Mouse (Mus musculus) liver, postnatal 0 days (tissue): ENCODE results near the gene Pcp4l1. TPM values are rescaled to one million over a fixed set of nuclear protein-coding genes. Genes with fewer than 3 reads are reported as not detected.

Source experiments
- ATAC-seq: fragments of 200-750 bp; cut with Nextera tagmentation; 2 replicates; pipeline ENCODE4 v1.8.0; 2017; ENCODE audit warnings: mild to moderate bottlenecking, moderate library complexity
- DNase-seq: peaks from one replicate; pipeline ENCODE4 v3.0.0-alpha.2; 2016
- H3K27ac ChIP-seq: fragments of 300-500 bp; sonication (generic); 2 replicates; pipeline ENCODE4 v1.5.1; 2014; ENCODE audit warnings: antibody characterized with exemption, moderate library complexity, mild to moderate bottlenecking, low read depth
- H3K27me3 ChIP-seq: fragments of 300-500 bp; sonication (generic); 2 replicates; pipeline ENCODE4 v1.6.1; 2014; ENCODE audit warnings: low read length, control low read depth, mixed read lengths; ENCODE audit not compliant: insufficient read depth
- H3K36me3 ChIP-seq: fragments of 300-500 bp; sonication (generic); replicated peaks from 2 replicates; pipeline ENCODE4 v1.6.1; 2014; ENCODE audit warnings: mild to moderate bottlenecking, control low read depth, low read length, moderate library complexity, mixed read lengths; ENCODE audit not compliant: insufficient read depth
- H3K4me1 ChIP-seq: fragments of 300-500 bp; sonication (generic); 2 replicates; pipeline ENCODE4 v1.6.1; 2014; ENCODE audit warnings: antibody characterized with exemption, mild to moderate bottlenecking, control low read depth; ENCODE audit not compliant: insufficient read depth
- H3K4me2 ChIP-seq: fragments of 300-500 bp; sonication (generic); 2 replicates; pipeline ENCODE4 v1.6.1; 2014; ENCODE audit warnings: low read depth, mild to moderate bottlenecking, low read length, moderate library complexity, mixed read lengths
- H3K4me3 ChIP-seq: fragments of 300-500 bp; sonication (generic); 2 replicates; pipeline ENCODE4 v1.5.1; 2014; ENCODE audit warnings: low read depth, low read length
- H3K9ac ChIP-seq: fragments of 300-500 bp; sonication (generic); replicated peaks from 2 replicates; pipeline ENCODE4 v1.6.1; 2014; ENCODE audit warnings: mild to moderate bottlenecking, moderate library complexity
- H3K9me3 ChIP-seq: fragments of 300-500 bp; sonication (generic); 2 replicates; pipeline ENCODE4 v1.6.1; 2016; ENCODE audit warnings: mild to moderate bottlenecking, control low read depth, low read length, mixed read lengths
- CTCF ChIP-seq: sonication (generic); IDR thresholded peaks from 2 replicates; pipeline ENCODE4 v1.5.1; 2016; ENCODE audit warnings: antibody characterized with exemption, low read depth
- EP300 ChIP-seq: IDR thresholded peaks from 2 replicates; pipeline ENCODE4 v1.6.1; 2016; ENCODE audit warnings: antibody characterized with exemption, low read depth, mild to moderate bottlenecking
- WGBS: fragments of 180-500 bp; shearing (Covaris S2); extraction: QIAGEN DNeasy Blood & Tissue Kit; methylation state at CpG from one replicate; pipeline ENCODE4 v1.1.7; 2014; ENCODE audit not compliant: insufficient replicate concordance; 5-methylcytosine and 5-hydroxymethylcytosine counted together
- polyA plus RNA-seq: library from polyadenylated mRNA; unstranded; fragments of >200 nt; fragmentation: Nextera tagmentation; extraction: Ambion mirVana; gene quantifications from 2 replicates; pipeline ENCODE4 v1.2.1, GENCODE M21; 2015

The Pcp4l1 gene
- polyA plus RNA-seq, 1 experiment from 2014 or later, result 8.2 TPM

GRCm38 (mm10) chr1:171171138-171171537 lies 24.9 kb downstream of the Pcp4l1 start:
- Histone ChIP-seq H3K4me3 (no peak overlapping the region), H3K4me1 (no peaks in the 10 kb centered on the region), H3K9me3 (no peaks in the 10 kb centered on the region), H3K9ac (no peak overlapping the region), H3K36me3 (no peaks in the 10 kb centered on the region), H3K27ac (no peak overlapping the region), H3K4me2 (no peak overlapping the region), H3K27me3 (no peaks in the 10 kb centered on the region)
- TF ChIP-seq CTCF (no peak), EP300 (no peak)
- ATAC-seq (peak; percentile 27; the same call in 1 of the 2 replicates), DNase-seq (no peak)
- 27% methylated on average over 3 of the region's 3 CpGs for WGBS

- no peaks in the 10 kb centered on the region for H3K27me3 ChIP-seq
- no peak overlapping the region for H3K4me3 ChIP-seq
- ATAC-seq, result no peak
- H3K36me3 ChIP-seq, result no peaks in the 10 kb centered on the region
- DNase-seq, result no peak
- no peak for TF ChIP-seq EP300
- no peak for TF ChIP-seq CTCF
- no peaks in the 10 kb centered on the region for H3K4me1 ChIP-seq
- WGBS, result 52% methylated on average over 3 of the region's 3 CpGs
- no peak overlapping the region for H3K9ac ChIP-seq
- no peak overlapping the region for H3K27ac ChIP-seq
- no peak overlapping the region for H3K4me2 ChIP-seq
- no peaks in the 10 kb centered on the region for H3K9me3 ChIP-seq
These were observed 26.2 kb downstream of the Pcp4l1 start for GRCm38 (mm10) chr1:171169913-171170312.

- no peaks in the 10 kb centered on the region for H3K36me3 ChIP-seq
- H3K4me1 ChIP-seq, result no peaks in the 10 kb centered on the region
- no peak overlapping the region for H3K4me3 ChIP-seq
- no peak overlapping the region for H3K9ac ChIP-seq
- no peak overlapping the region for H3K27ac ChIP-seq
- 76% methylated on average over 12 of the region's 12 CpGs for WGBS
- H3K27me3 ChIP-seq, result no peaks in the 10 kb centered on the region
- H3K9me3 ChIP-seq, result no peaks in the 10 kb centered on the region
- no peak overlapping the region for H3K4me2 ChIP-seq
- TF ChIP-seq CTCF (no peak), EP300 (no peak)
- ATAC-seq (no peak), DNase-seq (no peak)
These were observed 27.2 kb downstream of the Pcp4l1 start for GRCm38 (mm10) chr1:171168906-171169305.

GRCm38 (mm10) chr1:171165629-171166345 lies 30.3 kb downstream of the Pcp4l1 start:
- Histone ChIP-seq H3K4me2 (no peak overlapping the region), H3K4me1 (no peaks in the 10 kb centered on the region), H3K27ac (no peak overlapping the region), H3K9ac (no peak overlapping the region), H3K27me3 (no peaks in the 10 kb centered on the region), H3K36me3 (no peaks in the 10 kb centered on the region), H3K9me3 (no peaks in the 10 kb centered on the region), H3K4me3 (no peak overlapping the region)
- TF ChIP-seq CTCF, result no peak
- TF ChIP-seq EP300, result no peak
- DNase-seq, result no peak
- no peak for ATAC-seq
- 44% methylated on average over 5 of the region's 5 CpGs for WGBS

- Histone ChIP-seq H3K4me1 (peaks cover 9% of the 10 kb centered on the region), H3K4me3 (no peak overlapping the region), H3K4me2 (no peak overlapping the region), H3K27ac (no peak overlapping the region), H3K9me3 (no peaks in the 10 kb centered on the region), H3K9ac (no peak overlapping the region), H3K27me3 (no peaks in the 10 kb centered on the region), H3K36me3 (no peaks in the 10 kb centered on the region)
- peak; percentile 58 for TF ChIP-seq CTCF
- no peak for TF ChIP-seq EP300
- ATAC-seq (no peak), DNase-seq (no peak)
- 28% methylated on average over 3 of the region's 3 CpGs for WGBS
These were observed 31.8 kb downstream of the Pcp4l1 start for GRCm38 (mm10) chr1:171164258-171164657.

GRCm38 (mm10) chr1:171162526-171162925 lies 33.5 kb downstream of the Pcp4l1 start:
- Histone ChIP-seq H3K9me3 (no peaks in the 10 kb centered on the region), H3K27me3 (no peaks in the 10 kb centered on the region), H3K4me2 (no peak overlapping the region), H3K27ac (no peak overlapping the region), H3K4me1 (peaks cover 10% of the 10 kb centered on the region), H3K4me3 (no peak overlapping the region), H3K36me3 (no peaks in the 10 kb centered on the region), H3K9ac (no peak overlapping the region)
- DNase-seq (no peak), ATAC-seq (no peak)
- WGBS, result 89% methylated on average over 3 of the region's 3 CpGs
- no peak for TF ChIP-seq EP300
- TF ChIP-seq CTCF, result no peak
